Mouse (Mus musculus) frontal cortex, postnatal 36 days (tissue): ENCODE data around the gene Fut9.

Experiments used
- DNase-seq, 2 experiments: peaks; one replicate each; pipeline ENCODE4 v3.0.0; 2022; ENCODE audit warnings: low spot score in 2 of 2

Fut9 gene

DNA sequence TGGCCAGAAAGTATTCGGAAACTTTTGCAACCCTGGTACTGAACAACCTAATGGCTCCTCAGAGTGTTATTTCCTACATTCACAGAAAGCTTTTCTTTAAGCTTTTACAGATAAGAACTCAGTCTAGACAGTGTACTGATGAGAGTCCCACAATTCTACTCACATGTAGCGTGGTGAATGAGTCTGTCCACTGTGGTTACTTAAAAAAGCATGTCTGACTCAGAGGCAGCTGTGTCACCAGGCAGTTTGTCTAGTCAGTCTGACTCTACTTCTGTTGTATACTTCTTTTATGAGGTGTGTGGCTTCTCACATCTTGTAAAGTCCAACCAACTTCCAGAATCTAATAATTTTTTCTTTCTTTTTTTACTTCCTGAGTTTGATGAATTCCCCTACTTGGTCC lies 154.5 kb downstream of the Fut9 start:
- DNase-seq: no peak

DNA sequence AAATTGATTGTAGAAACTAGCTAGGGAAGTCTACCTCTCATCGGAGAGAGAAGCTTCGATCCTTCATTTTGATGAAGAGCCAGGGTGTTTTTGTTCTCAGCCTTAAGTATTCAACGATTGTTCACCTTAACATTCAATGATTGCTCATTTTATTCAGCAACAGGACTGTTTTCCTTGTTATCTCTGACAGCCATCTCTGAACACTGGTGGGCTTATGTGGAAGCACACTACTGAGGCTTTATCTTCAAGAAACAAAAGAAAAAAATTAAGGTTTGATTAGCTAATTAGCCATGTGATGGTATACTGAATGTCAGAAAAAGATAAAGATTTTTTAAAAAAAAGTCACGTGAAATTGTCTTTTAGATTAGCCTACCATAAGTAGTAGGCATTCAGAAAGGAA lies 158.1 kb downstream of the Fut9 start:
- no peak for DNase-seq

DNA sequence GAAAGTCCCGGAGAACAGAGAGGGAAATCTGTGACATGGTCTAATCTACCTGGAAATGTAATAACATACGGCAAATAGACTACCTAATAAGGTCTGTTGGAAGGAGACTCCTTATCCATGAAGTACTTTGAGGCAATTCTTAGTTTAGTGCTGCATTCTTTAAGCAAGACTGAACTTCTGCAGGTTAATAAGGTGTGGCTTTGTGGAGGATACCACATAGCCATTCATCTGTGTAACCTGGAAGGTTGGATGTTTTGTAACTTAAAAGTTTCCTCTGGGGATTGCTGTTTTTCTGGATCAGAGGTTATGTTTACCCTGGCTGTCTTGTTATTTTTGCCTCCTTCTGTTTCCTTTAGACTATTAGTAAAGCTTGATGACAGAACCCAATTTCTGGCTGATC lies 166.8 kb downstream of the Fut9 start:
- DNase-seq: no peak

DNA sequence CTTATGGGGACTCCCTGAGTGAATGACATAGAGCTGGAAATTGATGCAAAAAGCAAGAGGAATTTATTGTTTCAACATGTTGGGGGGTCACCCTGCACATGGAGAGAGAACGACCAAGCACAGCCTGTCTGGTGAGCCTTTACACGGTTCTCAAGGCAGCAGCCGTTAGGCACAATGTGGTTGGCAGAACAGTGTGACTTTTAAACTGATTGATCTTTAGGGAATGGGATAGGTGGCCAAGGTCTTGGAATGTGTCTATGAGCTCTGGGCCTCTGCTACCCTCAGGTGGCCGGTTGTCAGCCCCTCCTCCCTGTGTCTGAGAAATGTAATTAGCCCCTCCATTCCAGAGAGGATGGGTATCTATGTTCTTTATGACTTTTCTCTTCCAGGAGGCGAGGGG lies 171.9 kb downstream of the Fut9 start:
- no peak for DNase-seq

DNA sequence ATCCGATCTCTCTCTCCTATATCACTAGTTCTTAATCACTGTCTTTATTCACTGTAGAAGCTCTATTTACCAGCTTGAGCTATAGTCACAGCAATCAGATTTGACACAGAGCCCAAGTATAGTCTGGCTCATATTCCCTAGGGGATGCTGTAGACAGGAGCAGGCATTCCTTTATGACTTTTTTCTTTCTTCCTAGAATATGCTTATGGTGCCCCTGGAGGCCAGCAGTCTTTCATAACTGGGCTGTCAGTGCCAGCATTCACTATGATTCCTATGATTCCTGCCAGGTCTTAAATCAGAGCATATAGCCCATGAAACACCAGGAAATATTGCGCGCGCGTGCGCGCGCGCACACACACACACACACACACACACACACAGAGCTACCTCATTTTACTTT lies 172.6 kb downstream of the Fut9 start:
- DNase-seq: no peak

DNA sequence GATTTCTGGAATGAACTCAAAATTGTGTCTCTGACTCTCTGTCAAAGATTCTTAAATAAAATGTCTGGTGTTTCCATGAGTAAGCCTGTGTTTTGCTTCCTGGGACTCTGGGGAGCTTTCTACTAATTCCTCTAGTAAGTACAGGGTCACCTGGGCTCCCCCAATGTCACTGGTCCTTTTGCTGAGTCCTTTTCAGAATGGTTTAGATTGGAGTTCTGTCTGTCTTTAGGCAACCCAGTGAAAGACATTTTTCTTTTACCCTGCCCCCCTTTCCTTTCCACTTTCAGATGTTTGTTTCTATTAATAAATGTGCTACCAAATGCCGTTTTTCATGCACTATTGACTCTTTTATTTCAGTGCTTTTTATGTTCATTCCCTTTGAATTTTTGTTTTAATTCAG lies 173.0 kb downstream of the Fut9 start:
- DNase-seq: no peak

DNA sequence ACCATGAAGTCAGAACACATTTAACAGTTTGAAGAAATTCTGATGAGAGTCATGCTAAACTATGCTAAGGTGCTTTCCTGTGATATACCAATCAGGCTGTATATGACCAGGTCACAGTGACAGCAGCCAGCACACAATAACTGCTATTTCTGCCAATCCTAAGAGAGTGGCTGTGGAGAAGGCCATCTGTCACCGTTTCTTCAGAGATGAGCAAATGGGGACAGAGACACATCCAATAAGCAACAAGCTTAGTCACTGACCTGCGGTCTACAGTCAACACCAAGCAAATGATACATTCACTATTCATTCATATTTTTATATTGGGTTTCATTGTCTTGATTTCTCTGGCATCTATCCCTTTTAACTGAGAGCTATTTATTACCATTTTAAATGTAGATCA lies 176.9 kb downstream of the Fut9 start:
- DNase-seq: no peak

DNA sequence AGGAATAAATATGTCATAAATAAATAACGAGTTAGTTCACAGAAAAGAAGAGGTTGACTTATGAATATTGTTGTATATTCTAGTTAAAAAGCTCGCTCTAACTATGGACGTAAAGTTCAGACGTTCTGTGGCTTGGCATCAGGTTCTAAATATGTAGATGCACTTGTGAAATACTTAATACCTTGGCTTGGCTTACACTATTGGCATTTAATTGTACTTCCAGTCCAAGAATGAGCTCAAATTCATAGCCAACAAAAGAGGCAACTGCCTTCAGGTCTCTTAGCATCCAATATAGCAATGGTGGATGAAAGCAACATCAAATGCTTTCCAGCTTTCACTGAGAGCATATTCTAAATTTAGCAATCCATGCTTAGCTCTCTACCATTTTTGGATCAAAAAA lies 182.7 kb downstream of the Fut9 start:
- no peak for DNase-seq

DNA sequence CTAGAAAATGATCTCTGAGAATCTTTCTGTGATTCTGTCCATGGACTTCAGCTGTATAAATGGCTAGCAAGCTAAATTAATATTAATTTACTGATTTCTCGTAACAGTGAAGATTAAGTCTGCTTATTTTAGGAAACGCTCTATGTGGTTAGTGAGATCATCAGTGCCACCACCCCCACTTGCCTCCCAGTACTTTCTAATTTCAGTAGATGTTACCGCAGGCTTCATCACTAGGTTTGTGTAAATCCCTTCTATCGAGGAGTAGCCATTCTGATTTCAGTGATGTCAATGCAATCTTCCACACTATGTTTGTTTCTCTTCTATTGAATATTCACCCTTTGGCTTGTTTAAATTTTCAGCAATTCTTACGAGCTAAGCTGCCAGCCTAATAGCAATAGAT lies 186.6 kb downstream of the Fut9 start:
- no peak for DNase-seq

DNA sequence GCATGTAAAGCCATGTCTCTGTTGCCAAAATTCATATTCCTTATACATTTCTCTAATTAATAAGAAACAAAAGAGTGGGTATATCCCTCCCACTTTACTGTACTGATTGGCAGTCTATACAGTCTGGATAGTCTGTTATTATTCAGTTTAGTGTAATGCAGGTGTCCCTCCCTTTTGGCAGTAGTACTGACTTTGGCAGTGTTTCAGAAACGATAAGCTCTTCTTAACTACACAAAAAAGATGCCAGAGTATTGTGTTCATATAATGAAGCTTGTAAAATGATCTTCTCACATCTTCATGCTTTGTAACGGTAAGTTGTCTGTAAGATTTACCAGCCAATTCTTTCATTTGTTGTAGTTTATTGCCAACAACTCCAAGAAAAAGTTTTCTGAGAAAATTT lies 189.6 kb downstream of the Fut9 start:
- no peak for DNase-seq

DNA sequence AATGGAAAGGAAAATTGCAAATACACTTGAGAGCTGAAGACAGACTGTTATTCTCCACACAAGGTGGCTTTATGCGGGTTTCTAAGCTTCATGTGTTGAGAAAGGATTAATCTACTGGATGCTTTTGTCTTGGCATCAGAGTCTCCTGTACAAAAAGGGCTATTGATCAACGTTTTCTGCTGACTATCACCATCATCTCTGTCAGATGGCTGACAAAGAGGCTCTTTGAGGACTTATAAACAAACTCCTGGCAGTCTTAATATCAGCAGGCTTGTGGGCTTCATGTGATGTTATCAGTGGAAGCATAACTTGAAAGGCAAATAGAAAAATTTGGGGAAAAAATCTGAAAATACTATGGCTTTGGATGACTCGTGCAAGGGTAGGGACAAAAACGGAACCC lies 206.8 kb downstream of the Fut9 start:
- DNase-seq: no peak
